Mouse (Mus musculus): ENCODE measurements at regions not wholly inside any gene's neighbourhood (a gene's known extent, or its start where the extent isn't known, plus 50 kb on each side); places are given as distances from the start of the nearest gene placed in this dataset.
A peak's percentile ranks its signal among the peaks of the same experiment; 100 is the strongest.

GRCm38 (mm10) chr10:23610046-23610445 lies 177.0 kb downstream of the Rps12 start:
- DNase-seq, result no peak

- no peak for DNase-seq
Observed at GRCm38 (mm10) chr10:23609270-23609914, 177.7 kb downstream of the Rps12 start.

- DNase-seq, result no peak
Observed at GRCm38 (mm10) chr10:23600701-23601100, 186.4 kb downstream of the Rps12 start.

- no peak for DNase-seq
Observed at GRCm38 (mm10) chr10:23595541-23595940, 191.5 kb downstream of the Rps12 start.

- DNase-seq, result no peak
Observed at GRCm38 (mm10) chr10:23580230-23580629, 206.8 kb downstream of the Rps12 start.

- DNase-seq, result peak; percentile 7 to 21
Observed at GRCm38 (mm10) chr10:23571013-23571412, 216.1 kb downstream of the Rps12 start.

GRCm38 (mm10) chr10:23569386-23569785 lies 217.7 kb downstream of the Rps12 start:
- DNase-seq, result no peak

- no peak for DNase-seq
Observed at GRCm38 (mm10) chr10:23562273-23562885, 211.8 kb upstream of the Eya4 start.

GRCm38 (mm10) chr10:23559980-23560658 lies 209.5 kb upstream of the Eya4 start:
- DNase-seq, result no peak

- DNase-seq, result no peak
Observed at GRCm38 (mm10) chr10:23557828-23558227, 207.2 kb upstream of the Eya4 start.

GRCm38 (mm10) chr10:23549207-23549606 lies 198.6 kb upstream of the Eya4 start:
- no peak for DNase-seq

- no peak for DNase-seq
Observed at GRCm38 (mm10) chr10:23548322-23548721, 197.7 kb upstream of the Eya4 start.

GRCm38 (mm10) chr10:23542712-23543111 lies 192.1 kb upstream of the Eya4 start:
- no peak for DNase-seq

- peak; percentile 75 to 78 for DNase-seq
Observed at GRCm38 (mm10) chr10:23541914-23542313, 191.3 kb upstream of the Eya4 start.

- DNase-seq, result no peak
Observed at GRCm38 (mm10) chr10:23534636-23535035, 184.1 kb upstream of the Eya4 start.

- DNase-seq, result no peak
Observed at GRCm38 (mm10) chr10:23531964-23532758, 181.6 kb upstream of the Eya4 start.

- DNase-seq, result no peak
Observed at GRCm38 (mm10) chr10:23530715-23531114, 180.1 kb upstream of the Eya4 start.

GRCm38 (mm10) chr10:23526796-23527195 lies 176.2 kb upstream of the Eya4 start:
- no peak for DNase-seq

- no peak for DNase-seq
Observed at GRCm38 (mm10) chr10:23522664-23523063, 172.1 kb upstream of the Eya4 start.

GRCm38 (mm10) chr10:23493647-23494046 lies 143.1 kb upstream of the Eya4 start:
- DNase-seq, result no peak

GRCm38 (mm10) chr10:23492971-23493370 lies 142.4 kb upstream of the Eya4 start:
- DNase-seq, result no peak

GRCm38 (mm10) chr10:23488996-23489395 lies 138.4 kb upstream of the Eya4 start:
- no peak for DNase-seq

GRCm38 (mm10) chr10:23480474-23480873 lies 129.9 kb upstream of the Eya4 start:
- DNase-seq, result no peak
